Mouse (Mus musculus): ENCODE measurements at regions not wholly inside any gene's neighbourhood (a gene's known extent, or its start where the extent isn't known, plus 50 kb on each side); places are given as distances from the start of the nearest gene placed in this dataset.

GRCm38 (mm10) chr3:154441454-154441853, 111.0 kb upstream of the Lhx8 start:
- H3K27me3 ChIP-seq, result no peaks in the 10 kb centered on the region

DNA sequence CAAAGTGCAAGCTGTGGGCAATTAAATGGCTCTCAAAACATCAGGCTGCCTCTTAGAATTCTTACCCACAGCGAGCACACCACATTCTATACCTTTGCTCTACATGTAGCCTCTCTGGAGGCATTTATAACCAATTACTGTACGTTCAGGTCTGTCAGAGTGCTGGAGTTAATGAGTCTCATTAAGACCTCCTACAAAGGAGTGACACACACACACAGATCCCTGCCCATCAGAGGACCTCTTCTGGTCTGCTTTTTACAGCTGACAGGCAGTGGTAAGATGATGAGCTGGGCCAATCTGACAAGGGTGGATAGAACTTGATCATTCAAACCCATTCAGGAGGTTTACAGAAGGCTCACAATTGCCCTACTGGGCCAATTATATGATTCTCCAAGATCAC, 110.4 kb upstream of the Lhx8 start:
- ATAC-seq (replicated peaks; ENCODE audit: insufficient number of reproducible peaks, insufficient read depth, low FRiP score, low read depth), result no peak
- Histone ChIP-seq H3K4me1 (replicated peaks) (no peaks in the 10 kb centered on the region), H3K9ac (no peak overlapping the region), H3K36me3 (no peaks in the 10 kb centered on the region), H3K27ac (no peak overlapping the region), H3K27me3 (no peaks in the 10 kb centered on the region), H3K4me2 (no peak overlapping the region), H3K4me3 (no peak overlapping the region), H3K9me3 (replicated peaks) (no peaks in the 10 kb centered on the region)
- WGBS, result 63% methylated on average over 2 of the region's 2 CpGs

More at GRCm38 (mm10) chr3:154441454-154441853, 111.0 kb upstream of the Lhx8 start:
- no peak for ATAC-seq (replicated peaks; ENCODE audit: insufficient number of reproducible peaks, insufficient read depth, low FRiP score, low read depth)
- no peak overlapping the region for H3K27ac ChIP-seq
- H3K4me1 ChIP-seq (replicated peaks), result no peaks in the 10 kb centered on the region
- no peak overlapping the region for H3K9ac ChIP-seq
- no peak overlapping the region for H3K4me2 ChIP-seq
- no peaks in the 10 kb centered on the region for H3K36me3 ChIP-seq
- no peaks in the 10 kb centered on the region for H3K9me3 ChIP-seq (replicated peaks)
- H3K4me3 ChIP-seq, result no peak overlapping the region

GRCm38 (mm10) chr3:154430856-154431255, 100.4 kb upstream of the Lhx8 start:
- Histone ChIP-seq H3K36me3 (no peaks in the 10 kb centered on the region), H3K9me3 (replicated peaks) (no peaks in the 10 kb centered on the region), H3K4me3 (no peak overlapping the region), H3K4me2 (no peak overlapping the region), H3K27ac (no peak overlapping the region), H3K4me1 (replicated peaks) (no peaks in the 10 kb centered on the region), H3K9ac (no peak overlapping the region), H3K27me3 (no peaks in the 10 kb centered on the region)
- WGBS, result 88% methylated on average over 7 of the region's 7 CpGs
- no peak for ATAC-seq (replicated peaks; ENCODE audit: insufficient number of reproducible peaks, insufficient read depth, low FRiP score, low read depth)

DNA sequence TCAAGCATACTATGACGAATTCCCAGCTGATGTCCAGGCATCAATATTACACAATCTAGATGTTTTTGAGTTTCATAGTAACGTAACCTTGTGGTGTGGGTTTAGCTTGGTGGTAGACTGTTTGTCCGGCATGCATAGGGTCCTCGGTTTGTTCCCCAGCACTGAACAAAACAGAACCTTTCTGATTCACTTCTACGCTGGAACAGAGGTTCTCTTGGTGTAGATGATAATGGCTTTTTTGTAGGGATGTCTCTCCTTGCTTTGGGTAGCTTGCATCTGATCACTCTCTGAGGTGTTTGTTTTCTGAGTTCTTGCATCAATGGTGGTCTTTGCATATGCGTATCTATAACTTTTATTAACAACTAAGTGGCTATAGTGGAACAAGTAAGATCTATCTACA, 99.2 kb upstream of the Lhx8 start:
- no peaks in the 10 kb centered on the region for H3K36me3 ChIP-seq
- no peak overlapping the region for H3K27ac ChIP-seq
- no peak overlapping the region for H3K4me3 ChIP-seq
- ATAC-seq (replicated peaks; ENCODE audit: insufficient number of reproducible peaks, insufficient read depth, low FRiP score, low read depth), result no peak
- no peaks in the 10 kb centered on the region for H3K4me1 ChIP-seq (replicated peaks)
- H3K9ac ChIP-seq, result no peak overlapping the region
- H3K4me2 ChIP-seq, result no peak overlapping the region
- H3K27me3 ChIP-seq, result no peaks in the 10 kb centered on the region
- WGBS, result 90% methylated on average over 6 of the region's 6 CpGs
- no peaks in the 10 kb centered on the region for H3K9me3 ChIP-seq (replicated peaks)

DNA sequence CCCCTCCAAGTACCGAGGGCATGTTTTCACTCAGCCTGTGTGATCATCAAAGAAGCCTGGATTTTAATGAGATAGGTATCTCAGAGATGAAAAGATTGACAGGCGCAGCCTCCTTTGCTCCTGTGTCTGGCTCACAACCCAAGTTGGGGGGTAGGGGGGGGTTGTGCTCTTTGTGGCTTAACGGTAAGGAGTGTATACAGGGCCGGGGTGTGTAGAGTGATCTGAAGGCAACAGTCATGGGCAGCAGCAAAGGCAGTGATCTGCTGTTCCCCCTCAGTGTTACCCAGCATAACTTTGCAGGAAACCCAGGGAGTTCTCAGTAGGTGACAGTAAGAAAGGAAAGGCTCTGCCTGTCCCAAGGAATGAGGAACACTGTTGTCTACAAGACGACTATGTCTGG, 94.1 kb upstream of the Lhx8 start:
- WGBS, result 68% methylated on average over 5 of the region's 5 CpGs

DNA sequence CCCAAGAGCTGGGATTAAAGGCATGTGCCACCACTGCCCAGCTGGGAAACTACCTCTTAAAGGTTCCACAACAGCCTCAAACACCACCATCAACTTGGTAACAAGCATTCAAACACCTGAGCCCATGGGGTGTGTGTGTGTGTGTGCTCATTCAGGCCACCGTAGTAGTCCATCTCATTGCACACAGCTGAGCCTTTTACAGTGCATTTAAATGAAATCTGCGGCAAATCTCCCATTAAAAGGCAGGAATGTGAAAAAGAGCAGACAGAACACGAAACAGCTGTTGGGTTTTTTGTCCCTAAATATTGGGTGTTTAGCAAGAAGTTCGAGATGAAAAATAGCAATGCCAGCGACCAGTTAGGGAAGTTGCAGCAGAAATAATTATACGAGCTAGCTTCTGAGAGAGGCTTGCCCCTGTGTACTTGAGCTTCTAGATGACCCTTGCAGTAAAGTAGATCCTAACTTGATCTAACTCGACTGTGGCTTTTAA, 91.0 kb upstream of the Lhx8 start:
- Histone ChIP-seq H3K4me1 (replicated peaks) (no peaks in the 10 kb centered on the region), H3K4me3 (no peak overlapping the region), H3K9ac (no peak overlapping the region), H3K27me3 (no peaks in the 10 kb centered on the region), H3K27ac (no peak overlapping the region), H3K36me3 (no peaks in the 10 kb centered on the region), H3K4me2 (no peak overlapping the region), H3K9me3 (replicated peaks) (no peaks in the 10 kb centered on the region)
- ATAC-seq (replicated peaks; ENCODE audit: insufficient number of reproducible peaks, insufficient read depth, low FRiP score, low read depth), result no peak
- 80% methylated on average over 7 of the region's 7 CpGs for WGBS

More for the DNA sequence above, 94.1 kb upstream of the Lhx8 start:
- no peak overlapping the region for H3K9ac ChIP-seq
- no peak overlapping the region for H3K4me2 ChIP-seq
- no peaks in the 10 kb centered on the region for H3K27me3 ChIP-seq
- no peak overlapping the region for H3K4me3 ChIP-seq
- no peaks in the 10 kb centered on the region for H3K9me3 ChIP-seq (replicated peaks)
- no peaks in the 10 kb centered on the region for H3K36me3 ChIP-seq
- no peak overlapping the region for H3K27ac ChIP-seq
- no peak for ATAC-seq (replicated peaks; ENCODE audit: insufficient number of reproducible peaks, insufficient read depth, low FRiP score, low read depth)
- H3K4me1 ChIP-seq (replicated peaks), result no peaks in the 10 kb centered on the region

DNA sequence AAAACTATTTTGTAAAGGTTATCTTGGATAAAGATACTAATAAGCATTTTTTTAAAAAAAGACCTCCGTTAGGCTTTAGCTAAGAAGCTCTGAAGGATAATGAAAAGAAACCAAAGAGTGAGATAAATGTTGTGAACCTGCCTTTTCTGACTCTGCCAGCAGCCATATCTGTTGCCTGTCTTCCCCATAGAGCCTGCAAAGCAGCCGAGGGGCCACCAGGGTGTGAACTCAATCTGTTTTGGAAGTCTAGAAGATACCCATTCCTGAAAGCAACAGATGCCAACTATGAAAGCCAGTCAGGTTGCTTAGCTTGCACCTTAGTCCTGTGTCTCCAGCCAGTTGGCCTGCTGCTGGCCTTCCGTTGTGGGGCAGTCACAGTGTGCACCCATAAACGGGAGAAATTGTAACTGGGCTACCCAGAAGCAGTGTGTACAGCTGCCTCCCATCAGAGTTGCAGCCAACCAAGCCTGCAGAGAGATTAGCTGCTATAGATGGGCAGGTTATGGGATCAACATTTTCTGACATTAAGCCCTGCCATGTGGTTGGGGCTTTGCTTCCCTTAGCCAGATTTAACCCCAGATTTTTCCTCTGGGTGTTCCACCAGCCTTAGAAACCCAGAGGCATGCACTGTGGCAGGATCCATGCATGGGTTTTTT, 87.8 kb upstream of the Lhx8 start:
- Histone ChIP-seq H3K27me3 (no peaks in the 10 kb centered on the region), H3K4me3 (no peak overlapping the region), H3K36me3 (no peaks in the 10 kb centered on the region), H3K4me2 (no peak overlapping the region), H3K27ac (no peak overlapping the region), H3K9me3 (replicated peaks) (no peaks in the 10 kb centered on the region), H3K9ac (no peak overlapping the region), H3K4me1 (replicated peaks) (no peaks in the 10 kb centered on the region)
- WGBS, result 61% methylated on average over 4 of the region's 4 CpGs
- ATAC-seq (replicated peaks; ENCODE audit: insufficient number of reproducible peaks, insufficient read depth, low FRiP score, low read depth), result no peak

DNA sequence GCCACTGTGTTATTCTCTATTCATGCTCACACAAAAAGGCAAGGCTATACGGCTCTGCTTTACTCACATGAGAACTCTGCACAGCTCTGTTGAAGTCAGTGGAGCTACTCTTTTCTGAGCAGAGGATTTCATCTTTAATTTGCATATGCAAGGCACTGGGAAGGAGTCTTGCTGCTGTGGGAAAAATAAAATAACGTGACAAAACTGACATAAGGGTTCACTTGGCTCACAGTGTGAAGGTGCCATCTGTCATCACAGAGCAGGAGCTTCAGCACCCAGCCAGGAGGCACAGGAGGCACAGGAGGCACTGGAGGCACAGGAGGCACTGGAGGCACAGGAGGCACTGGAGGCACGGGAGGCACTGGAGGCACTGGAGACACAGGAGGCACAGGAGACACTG, 83.9 kb upstream of the Lhx8 start:
- no peaks in the 10 kb centered on the region for H3K9me3 ChIP-seq (replicated peaks)
- 63% methylated on average over 3 of the region's 3 CpGs for WGBS
- no peak overlapping the region for H3K27ac ChIP-seq
- no peaks in the 10 kb centered on the region for H3K27me3 ChIP-seq
- no peak overlapping the region for H3K4me2 ChIP-seq
- no peak for ATAC-seq (replicated peaks; ENCODE audit: insufficient number of reproducible peaks, insufficient read depth, low FRiP score, low read depth)
- no peak overlapping the region for H3K4me3 ChIP-seq
- no peaks in the 10 kb centered on the region for H3K36me3 ChIP-seq
- no peak overlapping the region for H3K9ac ChIP-seq
- H3K4me1 ChIP-seq (replicated peaks), result no peaks in the 10 kb centered on the region

DNA sequence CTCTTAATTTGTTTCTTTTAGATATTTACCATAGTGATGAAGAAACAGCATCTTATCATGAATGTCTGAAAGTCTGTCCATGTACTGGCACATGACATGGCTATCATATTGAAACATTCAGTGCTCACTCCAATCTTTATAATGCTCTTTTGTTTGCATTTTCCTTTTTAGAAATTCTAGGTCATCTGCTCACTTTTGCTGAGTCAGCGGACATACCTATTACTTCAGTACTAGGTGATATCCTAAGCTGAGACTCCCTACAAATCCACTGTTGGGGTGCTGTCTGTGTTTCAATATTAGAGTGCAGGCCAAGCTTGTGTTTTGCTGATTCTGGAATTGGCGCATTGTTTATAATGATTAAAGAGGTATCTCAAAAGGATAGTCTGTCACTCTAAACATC, 79.8 kb upstream of the Lhx8 start:
- Histone ChIP-seq H3K4me3 (no peak overlapping the region), H3K27me3 (no peaks in the 10 kb centered on the region), H3K9me3 (replicated peaks) (no peaks in the 10 kb centered on the region), H3K9ac (no peak overlapping the region), H3K4me1 (replicated peaks) (no peaks in the 10 kb centered on the region), H3K4me2 (no peak overlapping the region), H3K36me3 (no peaks in the 10 kb centered on the region), H3K27ac (no peak overlapping the region)
- ATAC-seq (replicated peaks; ENCODE audit: insufficient number of reproducible peaks, insufficient read depth, low FRiP score, low read depth), result no peak
- WGBS, result 95% methylated on average over 2 of the region's 2 CpGs

DNA sequence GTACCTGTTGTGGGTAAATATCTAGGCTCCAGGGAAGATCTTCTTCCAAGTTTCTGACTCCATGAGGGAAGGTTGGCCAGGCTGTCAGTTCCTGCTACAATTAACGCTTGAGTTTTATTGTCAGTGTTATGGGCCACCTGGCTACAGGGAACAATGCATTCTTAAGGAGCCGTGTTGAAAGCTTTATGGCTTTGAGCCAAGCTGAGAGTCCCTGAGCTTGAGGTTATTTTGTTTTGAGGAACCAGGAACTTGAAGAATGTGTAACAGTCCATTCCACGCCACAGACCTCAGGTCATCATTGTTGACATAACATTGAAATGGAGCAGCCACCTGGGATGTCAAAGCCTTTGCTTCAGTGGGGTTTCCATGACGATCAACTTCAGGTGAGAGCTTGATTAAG, 71.6 kb upstream of the Lhx8 start:
- Histone ChIP-seq H3K9me3 (replicated peaks) (no peaks in the 10 kb centered on the region), H3K27ac (no peak overlapping the region), H3K36me3 (no peaks in the 10 kb centered on the region), H3K4me1 (replicated peaks) (0 out of 2 replicates have a peak, but pooled peaks cover 6% of the 10 kb centered on the region), H3K4me2 (no peak overlapping the region), H3K9ac (no peak overlapping the region), H3K27me3 (no peaks in the 10 kb centered on the region), H3K4me3 (no peak overlapping the region)
- 26% methylated on average over 4 of the region's 4 CpGs for WGBS
- no peak for ATAC-seq (replicated peaks; ENCODE audit: insufficient number of reproducible peaks, insufficient read depth, low FRiP score, low read depth)

- WGBS, result 75% methylated on average over 5 of the region's 5 CpGs
- Histone ChIP-seq H3K9ac (no peak overlapping the region), H3K4me1 (replicated peaks) (no peaks in the 10 kb centered on the region), H3K9me3 (replicated peaks) (no peaks in the 10 kb centered on the region), H3K4me2 (no peak overlapping the region), H3K27me3 (no peaks in the 10 kb centered on the region), H3K27ac (no peak overlapping the region), H3K36me3 (no peaks in the 10 kb centered on the region), H3K4me3 (no peak overlapping the region)
- no peak for ATAC-seq (replicated peaks; ENCODE audit: insufficient number of reproducible peaks, insufficient read depth, low FRiP score, low read depth)
Observed at GRCm38 (mm10) chr3:154393626-154394025, 63.2 kb upstream of the Lhx8 start.

- H3K9ac ChIP-seq, result no peak overlapping the region
- no peak for ATAC-seq (replicated peaks; ENCODE audit: insufficient number of reproducible peaks, insufficient read depth, low FRiP score, low read depth)
- H3K9me3 ChIP-seq (replicated peaks), result no peaks in the 10 kb centered on the region
- no peaks in the 10 kb centered on the region for H3K36me3 ChIP-seq
- H3K4me1 ChIP-seq (replicated peaks), result no peaks in the 10 kb centered on the region
- no peak overlapping the region for H3K27ac ChIP-seq
- no peak overlapping the region for H3K4me3 ChIP-seq
- H3K27me3 ChIP-seq, result no peaks in the 10 kb centered on the region; the same call in 1 of the 2 replicates
- WGBS, result 75% methylated on average over 3 of the region's 3 CpGs
- no peak overlapping the region for H3K4me2 ChIP-seq
Observed at GRCm38 (mm10) chr3:154391629-154392028, 61.2 kb upstream of the Lhx8 start.

Data from heart, embryonic 15.5 days (tissue).